Mouse (Mus musculus): ENCODE measurements at regions not wholly inside any gene's neighbourhood (a gene's known extent, or its start where the extent isn't known, plus 50 kb on each side); places are given as distances from the start of the nearest gene placed in this dataset.

DNA sequence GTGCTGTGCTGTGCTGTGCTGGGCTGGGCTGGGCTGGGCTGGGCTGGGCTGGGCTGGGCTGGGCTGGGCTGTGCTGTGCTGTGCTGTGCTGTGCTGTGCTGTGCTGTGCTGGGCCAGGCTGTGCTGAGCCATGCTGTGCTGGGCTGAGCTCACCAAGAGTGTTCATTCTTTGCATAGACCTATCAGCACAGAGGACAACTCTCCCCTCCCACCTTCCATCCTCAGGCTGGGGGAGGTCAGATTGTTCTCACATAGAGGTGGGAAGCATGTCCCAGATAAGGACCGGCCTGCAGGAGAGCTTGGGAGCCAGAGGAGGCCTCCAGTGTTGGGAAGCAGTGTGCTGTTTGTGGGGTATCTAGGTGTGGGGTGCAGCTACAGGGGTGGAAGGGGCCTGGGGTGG is 188.0 kb downstream of the Matn1 start:
- H3K4me2 ChIP-seq (replicated peaks) = no peak overlapping the region
- 33% methylated on average over 1 of the region's 1 CpGs for WGBS
- H3K4me1 ChIP-seq = peaks cover 6% of the 10 kb centered on the region
- no peak overlapping the region for H3K4me3 ChIP-seq
- no peak for ATAC-seq (ENCODE audit: low FRiP score, low read depth)
- H3K27me3 ChIP-seq = peaks cover 6% of the 10 kb centered on the region
- no peak overlapping the region for H3K9ac ChIP-seq (replicated peaks)
- H3K9me3 ChIP-seq = no peaks in the 10 kb centered on the region
- H3K27ac ChIP-seq (replicated peaks) = no peak overlapping the region
- H3K36me3 ChIP-seq = no peaks in the 10 kb centered on the region

DNA sequence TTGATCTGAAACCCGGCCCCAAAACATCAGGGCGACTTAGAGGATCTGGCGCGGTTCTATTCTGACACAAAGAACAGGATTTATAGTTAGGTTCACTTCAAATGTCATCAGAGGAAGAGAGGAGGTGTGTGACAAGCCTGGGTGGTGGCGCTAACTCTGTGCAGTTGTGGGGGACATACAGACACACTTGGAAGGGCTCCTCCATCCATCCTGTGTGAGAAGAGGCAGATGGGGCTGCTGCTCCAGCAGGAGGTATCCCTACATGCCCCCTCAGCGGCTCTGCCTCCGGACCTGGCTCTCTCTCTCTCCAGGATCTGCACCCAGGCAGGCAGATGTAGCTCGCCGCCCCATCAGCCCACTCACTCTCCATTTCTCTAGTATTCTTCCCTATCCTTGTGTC is 188.6 kb downstream of the Matn1 start:
- ATAC-seq (ENCODE audit: low FRiP score, low read depth) = no peak
- peaks cover 9% of the 10 kb centered on the region for H3K27me3 ChIP-seq
- H3K4me1 ChIP-seq = peaks cover 6% of the 10 kb centered on the region
- no peak overlapping the region for H3K27ac ChIP-seq (replicated peaks)
- no peak overlapping the region for H3K4me3 ChIP-seq
- no peaks in the 10 kb centered on the region for H3K36me3 ChIP-seq
- 65% methylated on average over 9 of the region's 9 CpGs for WGBS
- H3K4me2 ChIP-seq (replicated peaks) = no peak overlapping the region
- H3K9me3 ChIP-seq = no peaks in the 10 kb centered on the region
- H3K9ac ChIP-seq (replicated peaks) = no peak overlapping the region

DNA sequence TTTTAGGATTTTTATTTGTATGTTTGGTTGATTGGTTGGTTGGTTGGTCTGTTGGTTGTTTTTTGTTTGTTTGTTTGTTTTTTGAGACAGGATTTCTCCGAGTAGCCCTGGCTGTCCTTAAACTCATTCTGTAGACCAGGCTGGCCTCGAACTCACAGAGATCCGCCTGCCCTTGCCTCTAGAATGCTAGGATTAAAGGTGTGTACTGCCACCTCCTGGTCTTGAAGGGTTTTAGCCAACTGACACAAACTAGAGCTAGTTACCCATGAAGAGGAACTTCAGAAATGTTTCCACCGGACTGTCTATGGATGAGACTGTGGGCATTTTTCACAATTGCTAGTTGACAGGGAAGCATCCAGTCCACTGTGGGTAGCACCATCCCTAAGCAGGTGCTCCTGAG is 191.7 kb downstream of the Matn1 start:
- Histone ChIP-seq H3K27ac (replicated peaks) (no peak overlapping the region), H3K9ac (replicated peaks) (no peak overlapping the region), H3K9me3 (no peaks in the 10 kb centered on the region), H3K4me2 (replicated peaks) (no peak overlapping the region), H3K36me3 (no peaks in the 10 kb centered on the region), H3K4me1 (no peaks in the 10 kb centered on the region), H3K27me3 (peaks cover 15% of the 10 kb centered on the region), H3K4me3 (no peak overlapping the region)
- no peak for ATAC-seq (ENCODE audit: low FRiP score, low read depth)
- 90% methylated on average over 4 of the region's 4 CpGs for WGBS

DNA sequence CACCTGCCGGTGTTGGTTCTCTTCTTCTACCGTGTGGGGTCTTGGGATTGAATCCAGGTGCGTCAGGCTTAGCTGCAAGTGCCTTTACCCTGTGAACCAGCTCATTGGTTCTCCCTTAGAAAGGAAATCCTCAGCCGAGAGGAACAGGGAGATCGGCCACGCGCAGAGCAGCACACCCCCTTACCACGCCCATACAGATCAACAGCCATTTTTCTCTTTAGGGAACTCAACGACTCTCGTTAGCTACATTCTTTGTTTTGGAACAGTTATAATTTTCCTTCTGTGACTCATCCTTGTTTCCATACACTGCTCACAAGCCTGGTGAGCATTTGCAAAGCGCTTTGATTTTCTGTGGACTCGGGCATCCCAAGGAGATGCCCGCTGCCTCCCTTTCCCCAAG is 194.7 kb downstream of the Matn1 start:
- Histone ChIP-seq H3K9me3 (no peaks in the 10 kb centered on the region), H3K36me3 (no peaks in the 10 kb centered on the region), H3K4me1 (peaks cover 8% of the 10 kb centered on the region), H3K4me2 (replicated peaks) (no peak overlapping the region), H3K27ac (replicated peaks) (no peak overlapping the region), H3K9ac (replicated peaks) (no peak overlapping the region), H3K4me3 (no peak overlapping the region), H3K27me3 (peaks cover 15% of the 10 kb centered on the region)
- no peak for ATAC-seq (ENCODE audit: low FRiP score, low read depth)
- WGBS = 84% methylated on average over 13 of the region's 13 CpGs

GRCm38 (mm10) chr4:131141890-131142465 is 197.8 kb downstream of the Matn1 start:
- H3K9me3 ChIP-seq = no peaks in the 10 kb centered on the region
- peaks cover 11% of the 10 kb centered on the region; the same call in 1 of the 2 replicates for H3K27me3 ChIP-seq
- H3K4me3 ChIP-seq = no peak overlapping the region
- WGBS = 33% methylated on average over 17 of the region's 17 CpGs
- H3K4me1 ChIP-seq = peaks cover 8% of the 10 kb centered on the region
- H3K27ac ChIP-seq (replicated peaks) = no peak overlapping the region
- no peak overlapping the region for H3K4me2 ChIP-seq (replicated peaks)
- no peak for ATAC-seq (ENCODE audit: low FRiP score, low read depth)
- H3K36me3 ChIP-seq = no peaks in the 10 kb centered on the region
- H3K9ac ChIP-seq (replicated peaks) = no peak overlapping the region

DNA sequence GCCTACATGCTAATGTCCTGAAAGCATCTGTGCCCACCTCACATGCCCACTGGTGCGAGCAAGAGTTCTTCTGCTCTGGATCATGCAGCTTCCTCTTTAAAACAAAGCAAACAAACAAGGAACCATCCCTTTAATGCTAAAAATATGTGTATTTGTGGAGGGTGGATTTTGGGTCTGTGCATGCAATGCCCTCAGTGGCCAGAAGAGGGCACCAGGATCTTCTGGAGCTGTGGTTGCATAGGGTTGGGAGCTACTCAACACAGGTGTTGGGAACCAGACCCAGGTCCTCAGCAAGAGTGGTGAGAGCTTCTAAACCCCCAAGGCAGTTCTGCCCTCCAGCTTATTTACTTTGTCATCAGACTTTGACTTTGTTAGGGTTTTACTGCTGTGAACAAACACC is 201.3 kb downstream of the Matn1 start:
- no peak overlapping the region for H3K9ac ChIP-seq (replicated peaks)
- H3K4me2 ChIP-seq (replicated peaks) = no peak overlapping the region
- 61% methylated on average over 1 of the region's 1 CpGs for WGBS
- H3K27ac ChIP-seq (replicated peaks) = no peak overlapping the region
- H3K4me1 ChIP-seq = peaks cover 10% of the 10 kb centered on the region
- H3K4me3 ChIP-seq = no peak overlapping the region
- H3K9me3 ChIP-seq = no peaks in the 10 kb centered on the region
- ATAC-seq (ENCODE audit: low FRiP score, low read depth) = no peak
- H3K36me3 ChIP-seq = no peaks in the 10 kb centered on the region
- no peaks in the 10 kb centered on the region for H3K27me3 ChIP-seq

GRCm38 (mm10) chr4:131148042-131148747 is 204.0 kb downstream of the Matn1 start:
- Histone ChIP-seq H3K9me3 (no peaks in the 10 kb centered on the region), H3K4me1 (0 out of 2 replicates have a peak, but pooled peaks cover 2% of the 10 kb centered on the region), H3K27me3 (no peaks in the 10 kb centered on the region), H3K36me3 (no peaks in the 10 kb centered on the region), H3K9ac (replicated peaks) (no peak overlapping the region), H3K4me3 (no peak overlapping the region), H3K4me2 (replicated peaks) (no peak overlapping the region), H3K27ac (replicated peaks) (no peak overlapping the region)
- 61% methylated on average over 16 of the region's 16 CpGs for WGBS
- ATAC-seq (ENCODE audit: low FRiP score, low read depth) = no peak

- no peak for ATAC-seq (ENCODE audit: low FRiP score, low read depth)
Measured at GRCm38 (mm10) chr4:131149466-131149865, 205.3 kb downstream of the Matn1 start.

GRCm38 (mm10) chr4:131159712-131160111 is 215.5 kb downstream of the Matn1 start:
- Histone ChIP-seq H3K9me3 (no peaks in the 10 kb centered on the region), H3K27ac (replicated peaks) (no peak overlapping the region), H3K4me3 (no peak overlapping the region), H3K27me3 (peaks cover 25% of the 10 kb centered on the region; the same call in 1 of the 2 replicates), H3K4me2 (replicated peaks) (peak overlapping the region; percentile 25; the same call in 1 of the 2 replicates), H3K36me3 (no peaks in the 10 kb centered on the region), H3K4me1 (peaks cover 36% of the 10 kb centered on the region), H3K9ac (replicated peaks) (no peak overlapping the region)
- ATAC-seq (ENCODE audit: low FRiP score, low read depth) = peak; percentile 34; the same call in 1 of the 2 replicates
- 26% methylated on average over 5 of the region's 5 CpGs for WGBS

More at GRCm38 (mm10) chr4:131149466-131149865, 205.3 kb downstream of the Matn1 start:
- Histone ChIP-seq H3K27ac (replicated peaks) (no peak overlapping the region), H3K4me3 (no peak overlapping the region), H3K4me2 (replicated peaks) (no peak overlapping the region), H3K9ac (replicated peaks) (no peak overlapping the region), H3K9me3 (no peaks in the 10 kb centered on the region), H3K4me1 (0 out of 2 replicates have a peak, but pooled peaks cover 2% of the 10 kb centered on the region), H3K36me3 (no peaks in the 10 kb centered on the region), H3K27me3 (no peaks in the 10 kb centered on the region)
- 86% methylated on average over 5 of the region's 5 CpGs for WGBS

- ATAC-seq (ENCODE audit: low FRiP score, low read depth) = peak; percentile 54; the same call in 1 of the 2 replicates
- H3K27me3 ChIP-seq = peaks cover 23% of the 10 kb centered on the region; the same call in 1 of the 2 replicates
- H3K27ac ChIP-seq (replicated peaks) = no peak overlapping the region
- H3K36me3 ChIP-seq = no peaks in the 10 kb centered on the region
- peaks cover 36% of the 10 kb centered on the region for H3K4me1 ChIP-seq
- no peaks in the 10 kb centered on the region for H3K9me3 ChIP-seq
- H3K4me3 ChIP-seq = no peak overlapping the region
- WGBS = 18% methylated on average over 5 of the region's 5 CpGs
- H3K4me2 ChIP-seq (replicated peaks) = peak overlapping the region; percentile 25; the same call in 1 of the 2 replicates
- H3K9ac ChIP-seq (replicated peaks) = 0 out of 2 replicates have a peak overlapping the region, but pooled peaks have one; percentile 28
Measured at GRCm38 (mm10) chr4:131160135-131160534, 215.9 kb downstream of the Matn1 start.

DNA sequence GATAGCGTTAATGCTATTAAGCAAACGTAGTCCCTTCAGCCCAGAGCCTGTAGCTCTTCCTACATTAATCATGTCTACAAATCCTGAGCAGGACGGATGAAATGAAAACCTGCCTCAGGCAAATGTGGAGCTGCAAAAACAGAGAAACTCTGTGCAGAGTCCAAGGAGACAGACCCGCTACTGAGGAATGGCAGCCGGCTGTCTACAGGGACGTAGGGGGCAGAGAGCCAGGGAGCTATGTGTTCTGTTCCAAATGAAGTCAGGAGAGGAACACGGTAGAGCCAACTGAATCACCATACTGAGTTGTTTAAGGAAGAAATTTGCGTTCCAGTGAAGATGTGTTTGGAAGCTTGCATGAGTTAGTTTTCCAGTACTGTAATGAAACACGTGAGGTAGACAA is 217.3 kb downstream of the Matn1 start:
- H3K27ac ChIP-seq (replicated peaks) = no peak overlapping the region
- H3K27me3 ChIP-seq = peaks cover 20% of the 10 kb centered on the region; the same call in 1 of the 2 replicates
- no peak overlapping the region for H3K4me3 ChIP-seq
- 81% methylated on average over 9 of the region's 9 CpGs for WGBS
- ATAC-seq (ENCODE audit: low FRiP score, low read depth) = no peak
- H3K9ac ChIP-seq (replicated peaks) = no peak overlapping the region
- peaks cover 36% of the 10 kb centered on the region for H3K4me1 ChIP-seq
- H3K36me3 ChIP-seq = no peaks in the 10 kb centered on the region
- no peak overlapping the region for H3K4me2 ChIP-seq (replicated peaks)
- no peaks in the 10 kb centered on the region for H3K9me3 ChIP-seq

- Histone ChIP-seq H3K4me1 (peaks cover 34% of the 10 kb centered on the region), H3K9me3 (no peaks in the 10 kb centered on the region), H3K4me3 (no peak overlapping the region), H3K9ac (replicated peaks) (no peak overlapping the region), H3K36me3 (no peaks in the 10 kb centered on the region), H3K27me3 (peaks cover 14% of the 10 kb centered on the region; the same call in 1 of the 2 replicates), H3K4me2 (replicated peaks) (no peak overlapping the region), H3K27ac (replicated peaks) (no peak overlapping the region)
- no peak for ATAC-seq (ENCODE audit: low FRiP score, low read depth)
- 20% methylated on average over 7 of the region's 7 CpGs for WGBS
Measured at GRCm38 (mm10) chr4:131163782-131164315, 219.7 kb downstream of the Matn1 start.
